Mouse (Mus musculus): ENCODE data around the gene Gm9922. TPM values are rescaled to one million over a fixed set of nuclear protein-coding genes. Genes with fewer than 3 reads are reported as not detected.

Gene Gm9922
- total RNA-seq, 2 experiments from 2014 or later, result 1.2 to 1.3 TPM

DNA sequence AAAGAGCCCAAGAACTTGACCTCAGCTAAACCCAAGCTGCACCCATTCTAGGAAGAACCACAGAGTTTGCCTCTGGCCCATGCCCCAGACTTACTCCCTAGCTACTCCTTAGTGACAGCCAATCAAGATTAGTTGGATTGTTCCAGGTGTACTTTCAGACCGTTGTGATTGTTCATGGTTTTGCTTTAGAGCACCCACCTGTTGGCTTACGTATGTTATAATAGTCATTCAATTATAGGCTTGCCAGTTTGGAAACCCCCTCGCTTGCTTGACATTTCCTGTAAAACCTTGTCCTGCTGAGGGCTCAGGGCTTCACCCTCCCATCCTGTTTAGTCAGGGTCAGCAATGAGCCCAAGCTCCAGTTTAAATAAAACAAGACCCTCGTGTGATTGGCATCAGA, 25.1 kb downstream of the Gm9922 start:
- intact Hi-C loops (cut with DNase I), result no loop called here
- no peak for DNase-seq

DNA sequence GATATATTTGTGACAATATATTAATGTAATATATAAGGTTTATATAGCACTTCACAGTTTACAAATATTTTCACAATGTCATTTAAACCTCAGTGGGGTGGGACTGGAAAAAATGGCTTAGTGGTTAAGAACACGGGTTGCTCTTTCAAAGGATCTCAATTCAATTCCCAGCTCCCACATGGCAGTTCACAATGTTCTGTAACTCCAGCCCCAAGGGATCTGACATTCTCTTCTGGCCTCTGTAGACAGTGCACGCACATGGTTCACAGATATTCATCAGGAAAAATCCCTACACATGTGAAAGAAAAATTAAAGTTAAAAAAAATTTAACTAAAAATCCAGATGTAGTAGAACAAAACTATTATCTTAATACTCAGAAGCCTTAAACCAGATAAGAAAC, 41.2 kb downstream of the Gm9922 start:
- intact Hi-C loops (cut with DNase I), result no loop called here
- DNase-seq, result peak in 1 of 2 experiments; percentile 4

DNA sequence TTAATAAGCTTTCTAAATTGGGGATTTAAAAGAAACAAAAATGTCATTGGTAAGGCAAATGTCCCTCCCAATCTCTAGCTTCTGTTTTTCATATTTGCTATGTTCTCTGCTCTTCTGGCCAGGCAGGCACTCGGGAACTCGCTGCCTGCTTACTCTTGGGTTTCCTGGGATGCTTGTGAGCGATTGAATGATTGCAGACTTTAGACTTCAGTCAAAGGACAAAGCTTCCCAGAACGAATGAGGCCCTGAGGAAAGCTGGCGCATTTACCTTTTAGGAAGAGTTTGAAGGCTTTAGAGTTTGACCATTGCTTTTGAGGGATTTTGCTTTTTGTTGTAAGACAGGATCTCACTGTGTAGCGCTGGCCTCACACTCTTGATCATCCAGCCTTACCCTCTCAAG, 41.9 kb downstream of the Gm9922 start:
- DNase-seq, result no peak
- intact Hi-C loops (cut with DNase I), result no loop called here

Other genes with a start within 250 kb of the Gm9922 start
- gene Tbc1d4, start 120.6 kb downstream of the Gm9922 start, total RNA-seq (2021), result 10 to 100 TPM; 43.4 to 47.7 TPM
- gene Commd6, start 89.1 kb downstream of the Gm9922 start, total RNA-seq (2021), result 10 to 100 TPM; 26.0 to 29.4 TPM
- gene Uchl3, start 75.8 kb downstream of the Gm9922 start, total RNA-seq (2021), result 10 to 100 TPM; 23.6 to 26.7 TPM
- 100 to 1,000 TPM; 375 to 378 TPM for gene Lmo7, start 143 bp upstream of the Gm9922 start, total RNA-seq (2021)

All from heart, postnatal 14 days (tissue).